Mouse (Mus musculus): ENCODE data around the gene Timm44. TPM values are rescaled to one million over a fixed set of nuclear protein-coding genes. Genes with fewer than 3 reads are reported as not detected.

Timm44 gene
- total and polyA plus RNA-seq, 3 experiments = 174 to 199 TPM; not detected in 1

DNA sequence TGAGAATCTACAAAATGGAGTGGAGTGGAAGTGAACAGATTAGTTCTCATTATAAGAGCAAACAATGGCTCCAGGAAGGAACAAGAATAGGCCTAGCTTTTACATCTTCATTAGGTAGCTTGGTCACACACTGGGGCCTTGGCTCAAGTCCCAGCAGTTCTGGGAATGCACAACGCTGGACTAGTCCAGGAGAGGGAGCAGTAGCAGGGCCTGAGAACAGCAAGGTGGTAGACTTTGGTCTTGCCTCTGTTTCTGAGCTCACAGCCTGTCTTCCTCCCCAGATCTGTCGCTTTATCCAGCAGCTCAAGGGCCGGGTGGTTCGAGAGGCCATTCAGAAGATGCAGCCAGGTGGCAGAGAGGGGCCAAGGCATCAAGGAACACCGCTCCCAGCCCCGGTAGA, 21.7 kb downstream of the Timm44 start:
- Histone ChIP-seq H3K9me3 (replicated peaks; ENCODE audit: insufficient read depth, low read length) (no peaks in the 10 kb centered on the region), H3K9ac (ENCODE audit: control insufficient read depth, low read depth, low read length, poor library complexity, severe bottlenecking) (peak overlapping the region; percentile 95), H3K4me1 (ENCODE audit: control insufficient read depth in 1 of 2, insufficient read depth in 2 of 2, low read length in 2 of 2) (peaks cover 0 to 20% of the 10 kb centered on the region in 2 experiments; a peak in 2 of 4 replicates), H3K36me3 (ENCODE audit: control insufficient read depth in 1 of 2, insufficient read depth in 2 of 2, low read length in 2 of 2) (peaks cover 0 to 6% of the 10 kb centered on the region in 2 experiments; a peak in 2 of 4 replicates), H3K27me3 (ENCODE audit: control insufficient read depth in 1 of 2, insufficient read depth in 2 of 2, low read length in 2 of 2) (no peaks in the 10 kb centered on the region), H3K79me2 (ENCODE audit: control insufficient read depth, insufficient read depth, low read length, poor library complexity) (peaks cover 1% of the 10 kb centered on the region), H3K4me3 (ENCODE audit: control insufficient read depth in 1 of 2, insufficient read depth in 1 of 2, low read depth in 2 of 2, low read length in 2 of 2) (peak overlapping the region; percentile 73 to 83), H3K27ac (ENCODE audit: control insufficient read depth, low read depth, low read length) (no peak overlapping the region)
- TF ChIP-seq NELFE (IDR thresholded peaks at IDR 0.05; ENCODE audit: low read depth, low read length) (no peak), SMC3 (IDR thresholded peaks at IDR 0.05; ENCODE audit: low read depth, low read length) (peak; percentile 54), CTCF (IDR thresholded peaks at IDR 0.05 in 2 of 3, conservative IDR thresholded peaks at IDR 0.05 in 1 of 3; ENCODE audit: control insufficient read depth in 1 of 3, insufficient read depth in 1 of 3, low read depth in 2 of 3, low read length in 3 of 3, poor library complexity in 1 of 3, severe bottlenecking in 1 of 3) (peak; percentile 8 to 45 (median 35); a peak in 4 of 6 replicates), RAD21 (IDR thresholded peaks at IDR 0.05; ENCODE audit: low read depth, low read length) (peak; percentile 24)
- peak; percentile 62 for DNase-seq (ENCODE audit: low read depth, low spot score)

DNA sequence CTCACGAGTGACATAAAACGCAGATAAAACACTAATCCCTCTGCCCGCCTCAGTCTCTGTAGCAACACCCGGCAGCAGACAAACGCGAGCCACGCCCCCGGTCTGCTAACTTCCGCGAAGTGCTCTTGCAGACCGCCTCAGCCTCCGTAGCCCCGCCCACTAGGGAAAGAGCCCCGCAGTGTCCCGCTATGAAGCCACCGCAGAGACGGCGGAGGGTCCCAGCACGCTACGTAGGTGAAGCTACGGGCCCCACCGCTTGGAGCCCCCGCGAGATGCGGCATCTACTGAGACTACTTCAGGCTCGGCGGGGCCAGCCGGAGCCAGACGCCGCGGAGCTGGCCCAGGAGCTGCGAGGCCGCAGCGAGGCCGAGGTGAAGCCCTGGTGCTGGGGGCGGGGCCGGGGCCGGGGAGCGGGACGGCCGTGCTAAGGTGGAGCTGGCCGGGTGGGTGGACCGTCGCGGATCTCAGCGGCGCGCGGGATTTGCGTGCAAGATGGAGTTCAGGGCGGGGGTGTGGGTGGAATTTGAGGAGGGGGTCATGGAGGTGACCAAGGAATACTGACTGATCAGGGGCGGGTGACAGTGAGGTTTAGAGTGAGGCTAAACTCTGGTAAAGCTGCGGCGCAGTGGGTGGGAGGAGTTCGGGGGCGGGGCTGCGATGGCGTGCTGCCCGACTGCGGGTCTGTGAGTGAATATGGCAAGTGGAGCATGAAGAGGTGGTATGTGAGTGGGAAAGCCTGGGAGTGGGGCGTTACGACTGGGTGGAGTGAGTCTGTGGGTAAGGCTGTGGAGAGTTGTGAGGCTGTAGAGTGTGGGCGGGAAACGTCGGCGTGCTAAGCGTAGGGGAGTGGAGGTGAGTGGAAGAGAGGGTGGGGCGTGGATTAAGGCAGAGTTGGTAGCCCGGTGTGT, 22.5 kb downstream of the Timm44 start, which contains the start of gene Snapc2:
Gene Snapc2 (plus strand): TSS at position 147 of the 908 bp plus-strand sequence.
- Histone ChIP-seq H3K9me3 (replicated peaks; ENCODE audit: insufficient read depth, low read length) (no peaks in the 10 kb centered on the region), H3K4me3 (ENCODE audit: control insufficient read depth in 1 of 2, insufficient read depth in 1 of 2, low read depth in 2 of 2, low read length in 2 of 2) (peak within 1 kb of the TSS; percentile 73 to 83), H3K79me2 (ENCODE audit: control insufficient read depth, insufficient read depth, low read length, poor library complexity) (peaks cover 1% of the 10 kb centered on the region), H3K27ac (ENCODE audit: control insufficient read depth, low read depth, low read length) (peak within 1 kb of the TSS; percentile 80), H3K27me3 (ENCODE audit: control insufficient read depth in 1 of 2, insufficient read depth in 2 of 2, low read length in 2 of 2) (no peaks in the 10 kb centered on the region), H3K9ac (ENCODE audit: control insufficient read depth, low read depth, low read length, poor library complexity, severe bottlenecking) (peak within 1 kb of the TSS; percentile 95), H3K36me3 (ENCODE audit: control insufficient read depth in 1 of 2, insufficient read depth in 2 of 2, low read length in 2 of 2) (peaks cover 0 to 6% of the 10 kb centered on the region in 2 experiments; a peak in 2 of 4 replicates), H3K4me1 (ENCODE audit: control insufficient read depth in 1 of 2, insufficient read depth in 2 of 2, low read length in 2 of 2) (peaks cover 0 to 15% of the 10 kb centered on the region in 2 experiments; a peak in 2 of 4 replicates)
- TF ChIP-seq ELF1 (IDR thresholded peaks at IDR 0.05; ENCODE audit: low read depth, low read length) = peak; percentile 94
- peak; percentile 57 to 75; a peak in 3 of 4 replicates for TF ChIP-seq POLR2A (IDR thresholded peaks at IDR 0.05; ENCODE audit: control insufficient read depth in 1 of 2, insufficient read depth in 1 of 2, low read depth in 1 of 2, low read length in 2 of 2, poor library complexity in 1 of 2)
- 0 out of 2 replicates have a peak, but pooled peaks have one; percentile 30 for TF ChIP-seq TBP (IDR thresholded peaks at IDR 0.05; ENCODE audit: low read depth, low read length)
- peak; percentile 72 for TF ChIP-seq NELFE (IDR thresholded peaks at IDR 0.05; ENCODE audit: low read depth, low read length)
- TF ChIP-seq MYC (IDR thresholded peaks at IDR 0.05; ENCODE audit: low read depth, low read length) = peak; percentile 42; the same call in 1 of the 2 replicates
- peak; percentile 17; the same call in 1 of the 2 replicates for TF ChIP-seq TCF12 (IDR thresholded peaks at IDR 0.05; ENCODE audit: low read depth, low read length)
- no peak; the same call in 1 of the 2 replicates for TF ChIP-seq SMC3 (IDR thresholded peaks at IDR 0.05; ENCODE audit: low read depth, low read length)
- TF ChIP-seq ETS1 (IDR thresholded peaks at IDR 0.05; ENCODE audit: low read depth, low read length) = 0 out of 2 replicates have a peak, but pooled peaks have one; percentile 33
- TF ChIP-seq MAFK (IDR thresholded peaks at IDR 0.05; ENCODE audit: borderline replicate concordance, low read depth, low read length) = no peak
- peak; percentile 91 for TF ChIP-seq HCFC1 (IDR thresholded peaks at IDR 0.05; ENCODE audit: low read depth, low read length)
- TF ChIP-seq CHD1 (IDR thresholded peaks at IDR 0.05; ENCODE audit: low read depth, low read length) = no peak
- peak; percentile 78 for TF ChIP-seq ZMIZ1 (IDR thresholded peaks at IDR 0.05; ENCODE audit: low read depth, low read length)
- peak; percentile 63; the same call in 1 of the 2 replicates for TF ChIP-seq MAZ (IDR thresholded peaks at IDR 0.05; ENCODE audit: low read depth, low read length)
- peak; percentile 97 for TF ChIP-seq SIN3A (IDR thresholded peaks at IDR 0.05; ENCODE audit: low read length)
- no peak for TF ChIP-seq UBTF (IDR thresholded peaks at IDR 0.05; ENCODE audit: borderline replicate concordance, insufficient read depth, low read depth, low read length)
- peak; percentile 87 for TF ChIP-seq MXI1 (IDR thresholded peaks at IDR 0.05; ENCODE audit: low read depth, low read length)
- no peak for TF ChIP-seq USF2 (IDR thresholded peaks at IDR 0.05; ENCODE audit: borderline replicate concordance in 1 of 2, insufficient read depth in 1 of 2, low read depth in 1 of 2, low read length in 2 of 2)
- peak; percentile 98 for DNase-seq (ENCODE audit: low read depth, low spot score)
